Mouse (Mus musculus) adrenal gland (tissue): ENCODE measurements around the gene Gck.
"Not testable (repeated sequence)": the region's sequence is repeated elsewhere in the genome, so short reads cannot be mapped to it uniquely, and the experiment has no call there.

Experiments
- intact Hi-C: fragments of 180-260 bp; cut with DNase I; formaldehyde crosslinking; loops from one replicate; pipeline ENCODE4 v1.15.1; 2025

Gene Gck

DNA sequence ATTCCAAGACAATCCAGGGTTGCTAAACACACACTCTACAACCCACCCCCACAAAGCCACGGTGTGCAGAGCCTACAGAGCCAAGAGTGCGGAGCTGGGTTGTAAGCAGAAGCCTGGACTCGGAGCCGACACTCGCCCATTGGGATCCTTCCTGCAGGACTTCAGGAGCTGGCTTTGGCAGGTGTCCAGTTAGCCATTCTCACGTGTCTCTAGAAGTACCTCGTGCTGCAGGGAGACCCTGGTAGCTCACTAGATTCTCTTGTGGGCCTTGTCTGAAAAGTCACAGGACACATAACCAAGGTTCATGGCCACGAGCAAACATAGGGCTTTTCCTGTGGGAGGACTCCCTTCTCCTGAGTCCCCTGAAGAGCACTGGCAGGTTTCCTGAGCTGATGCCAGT is 36.6 kb downstream of the Gck start:
- intact Hi-C loops = no loop called here

DNA sequence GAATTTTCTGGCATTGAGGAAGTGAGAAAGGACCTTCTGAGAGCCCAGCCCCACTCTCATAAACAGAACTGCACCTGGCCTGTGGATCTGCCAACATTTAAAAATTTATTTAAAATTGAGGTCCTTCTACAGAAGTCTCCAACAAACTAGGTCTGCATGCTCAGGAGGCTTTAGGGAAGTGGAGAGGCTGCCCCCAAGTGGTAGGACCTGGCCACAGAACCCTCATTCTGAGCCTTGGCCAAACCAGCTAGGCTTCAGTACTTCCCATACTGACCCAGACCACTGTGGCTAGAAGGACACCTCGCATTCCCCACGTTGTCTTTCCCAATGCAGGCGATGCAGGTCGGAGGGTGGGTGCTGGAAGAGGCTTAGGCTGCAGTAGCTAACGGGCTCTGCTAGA is 37.2 kb downstream of the Gck start:
- intact Hi-C loops = no loop called here

DNA sequence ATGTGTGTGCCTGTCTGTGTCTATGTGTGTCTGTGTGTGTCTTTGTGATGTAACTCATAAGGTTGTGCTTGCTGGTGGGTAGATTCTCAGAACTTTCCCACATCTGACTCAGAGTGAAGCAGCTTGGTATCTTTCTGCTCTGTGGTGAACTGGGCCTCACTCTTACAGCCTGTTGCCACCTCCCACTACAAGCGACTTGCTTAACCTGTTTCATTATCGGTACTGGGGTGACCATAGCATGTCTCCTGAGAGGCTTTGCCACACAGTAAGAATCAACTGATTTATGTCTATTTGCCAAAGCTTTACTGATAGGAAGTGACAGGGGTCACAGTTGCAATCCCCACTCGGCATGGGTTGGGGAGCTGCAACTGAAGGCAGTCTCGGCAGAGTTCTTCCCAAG is 41.2 kb downstream of the Gck start:
- intact Hi-C loops = no loop called here

DNA sequence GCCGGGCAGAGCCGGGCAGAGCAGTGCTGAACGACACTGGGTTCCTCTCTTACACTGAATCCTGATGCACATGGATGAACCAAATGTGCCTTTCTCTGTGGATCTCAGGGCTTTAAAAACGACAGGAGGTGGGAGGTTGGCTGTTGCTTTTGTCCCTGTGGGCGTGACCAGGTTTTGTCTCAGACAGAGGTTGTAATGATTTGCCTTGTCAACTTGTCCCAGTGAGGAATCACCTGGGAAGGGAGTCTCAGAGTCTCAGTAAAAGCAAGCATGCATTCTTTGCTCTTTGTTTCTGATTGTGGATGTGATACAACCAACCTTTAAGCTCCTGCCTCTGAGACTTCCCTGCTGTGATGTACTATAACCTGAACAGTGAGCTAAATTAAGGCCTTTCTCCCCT is 42.8 kb downstream of the Gck start:
- intact Hi-C loops = no loop called here

DNA sequence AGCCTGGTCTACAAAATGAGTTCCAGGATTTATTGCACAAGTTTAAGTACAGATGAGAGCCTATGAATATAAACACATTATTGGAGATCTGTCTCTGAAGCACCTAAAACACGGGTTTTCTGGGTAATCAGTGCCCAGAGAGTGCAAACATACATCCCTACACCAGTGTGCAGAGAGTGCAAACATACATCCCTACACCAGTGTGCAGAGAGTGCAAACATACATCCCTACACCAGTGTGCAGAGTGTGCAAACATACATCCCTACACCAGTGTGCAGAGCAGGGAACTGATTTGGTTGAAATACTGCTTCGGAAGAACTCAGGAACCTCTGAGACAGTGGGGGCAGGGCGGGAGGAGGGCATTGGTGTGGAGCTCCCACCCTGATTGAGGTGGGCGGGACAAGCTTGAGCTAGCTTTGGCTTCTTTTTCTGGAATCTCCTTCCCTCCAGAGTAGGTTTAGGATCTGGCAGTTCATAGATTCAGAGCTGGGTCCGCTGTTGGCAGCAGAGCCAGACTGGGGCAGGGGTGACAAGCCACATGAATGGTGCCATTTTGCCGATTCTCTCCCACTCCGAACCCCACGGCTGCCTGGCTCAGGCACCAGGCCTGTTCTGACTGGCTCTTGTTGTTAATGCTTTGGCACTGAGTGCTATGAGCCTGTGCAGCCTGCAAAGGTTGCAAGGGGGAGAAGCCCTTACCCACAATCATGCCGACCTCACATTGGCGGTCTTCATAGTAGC is 43.9 kb downstream of the Gck start:
- intact Hi-C loops = no loop called here

DNA sequence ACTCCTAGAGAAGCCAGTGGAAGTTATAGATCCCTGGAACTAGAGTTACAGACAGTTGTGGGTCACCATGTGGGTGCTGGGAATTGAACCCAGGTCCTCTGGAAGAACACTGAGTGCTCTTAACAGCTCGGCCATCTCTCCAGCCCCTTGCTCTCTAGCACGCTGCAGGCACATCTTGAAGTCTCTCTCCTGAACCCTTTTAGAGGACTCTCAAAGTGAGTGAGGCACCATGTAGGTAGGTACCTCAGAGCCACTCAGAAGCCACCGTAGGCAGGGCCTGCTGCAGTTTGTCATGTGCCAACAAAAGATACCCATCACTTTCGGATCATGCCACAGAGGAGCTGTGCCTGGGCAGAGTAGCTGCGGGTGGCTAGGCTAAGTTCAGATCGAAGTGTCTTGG is 45.0 kb downstream of the Gck start:
- intact Hi-C loops = no loop called here

DNA sequence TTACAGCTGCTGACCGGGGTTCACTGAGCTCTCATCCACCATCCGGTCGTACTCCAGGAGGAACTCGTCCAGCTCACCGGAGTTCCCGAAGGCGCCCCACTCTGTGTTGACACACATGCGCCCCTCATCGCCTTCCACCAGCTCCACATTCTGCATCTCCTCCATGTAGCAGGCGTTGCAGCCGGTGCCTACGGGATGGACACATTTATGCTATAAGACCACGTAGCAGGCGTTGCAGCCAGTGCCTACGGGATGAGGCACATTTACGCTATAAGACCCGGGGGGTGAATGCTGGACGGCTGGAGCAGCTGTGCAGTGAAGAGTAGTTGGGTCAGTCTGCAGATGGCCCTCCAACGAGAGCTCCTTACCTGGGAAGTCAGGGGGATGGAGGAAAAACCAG is 45.5 kb downstream of the Gck start:
- intact Hi-C loops = no loop called here

DNA sequence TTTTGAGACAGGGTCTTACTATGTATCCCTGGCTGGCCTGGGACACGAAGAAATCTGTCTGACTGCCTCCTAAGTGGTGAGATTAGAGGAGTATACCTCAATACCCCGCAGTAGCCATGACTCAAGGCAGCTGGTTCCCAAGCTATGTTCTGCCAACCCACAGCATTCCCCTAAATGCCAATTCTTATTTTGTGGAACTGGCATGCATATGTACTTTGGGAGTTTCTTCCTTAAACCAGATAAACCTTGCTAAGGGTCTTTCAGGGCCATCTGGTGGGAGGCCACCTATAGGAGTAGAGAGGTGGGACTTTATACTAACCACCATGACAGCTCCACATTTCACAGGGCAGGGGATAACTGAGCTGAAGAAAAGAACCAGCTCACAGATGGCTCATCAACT is 46.0 kb downstream of the Gck start:
- intact Hi-C loops = no loop called here

DNA sequence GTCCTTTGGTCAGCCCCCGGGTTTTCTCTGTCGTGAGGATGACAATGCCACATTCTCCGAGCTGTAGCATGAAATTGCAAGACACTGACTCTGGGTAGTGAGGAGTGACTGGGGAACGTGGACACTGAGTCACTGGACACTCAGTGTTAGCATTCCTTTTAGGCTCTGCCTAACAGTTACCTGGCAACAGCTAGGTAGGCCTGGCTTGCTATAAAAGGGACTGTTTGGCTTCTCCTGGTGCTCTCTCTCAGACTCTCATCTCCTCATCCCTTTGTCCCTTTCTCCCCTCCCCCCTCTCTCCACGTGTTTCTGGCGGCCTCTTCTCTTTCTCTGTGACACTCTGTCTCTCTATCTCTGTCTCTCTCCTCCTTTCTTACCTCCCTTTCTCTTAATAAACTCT is 47.5 kb downstream of the Gck start:
- intact Hi-C loops = no loop called here

DNA sequence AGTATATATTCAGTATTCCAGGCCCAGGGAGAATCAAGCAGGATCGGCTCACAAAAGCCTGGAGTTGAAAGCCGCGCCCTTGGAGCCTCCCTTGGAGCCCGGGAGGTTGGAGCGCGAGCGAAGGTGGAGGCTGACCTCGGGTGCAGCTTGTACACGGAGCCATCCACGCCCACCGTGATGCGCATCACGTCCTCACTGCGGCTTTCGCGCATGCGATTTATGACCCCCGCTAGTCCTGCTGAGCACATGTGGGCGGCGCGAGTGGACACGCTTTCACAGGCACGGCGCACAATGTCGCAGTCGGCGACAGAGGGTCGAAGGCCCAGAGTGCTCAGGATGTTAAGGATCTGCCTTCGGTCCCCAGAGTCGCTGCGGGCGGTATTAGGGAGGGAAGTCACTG is 47.9 kb downstream of the Gck start:
- intact Hi-C loops = no loop called here

DNA sequence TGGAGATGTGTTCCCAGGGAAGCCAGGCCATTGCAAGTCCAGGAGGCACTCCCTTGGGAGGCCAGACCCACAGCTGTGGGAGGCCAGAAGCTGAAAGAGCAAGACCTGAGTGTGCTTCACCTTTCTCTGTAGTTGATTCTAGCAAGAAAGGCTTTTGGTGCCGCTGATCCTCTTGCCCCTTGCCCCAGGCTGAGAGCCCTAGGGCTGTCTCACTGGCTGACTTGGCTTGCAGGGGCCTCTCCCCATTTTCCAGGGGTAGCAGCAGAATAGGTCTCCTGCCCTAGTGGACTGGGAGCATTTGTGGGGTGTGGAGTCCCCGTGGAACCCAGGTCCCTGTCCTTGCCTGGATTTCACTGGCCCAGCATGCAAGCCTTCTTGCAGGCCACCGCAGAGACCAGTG is 48.6 kb downstream of the Gck start:
- intact Hi-C loops = no loop called here

DNA sequence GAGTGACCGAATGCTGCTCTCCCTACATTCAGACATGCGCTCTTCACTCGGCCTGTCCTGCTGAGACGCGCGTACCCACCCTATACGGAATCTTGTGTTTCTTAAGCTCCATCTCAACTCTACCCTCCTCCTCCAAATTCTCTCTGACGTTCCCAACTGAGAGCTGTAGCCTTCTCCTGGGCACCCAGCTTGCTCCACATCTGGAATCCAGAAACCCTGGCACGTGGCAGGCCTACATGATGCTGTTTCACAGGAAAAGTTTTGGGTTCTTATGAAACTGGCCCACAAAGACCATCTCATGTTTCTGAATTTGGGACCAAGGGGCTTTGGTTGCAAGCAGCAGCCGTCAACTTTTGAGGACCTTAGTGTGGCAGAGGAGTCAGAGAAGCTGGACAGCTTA is 50.6 kb downstream of the Gck start:
- intact Hi-C loops = no loop called here

DNA sequence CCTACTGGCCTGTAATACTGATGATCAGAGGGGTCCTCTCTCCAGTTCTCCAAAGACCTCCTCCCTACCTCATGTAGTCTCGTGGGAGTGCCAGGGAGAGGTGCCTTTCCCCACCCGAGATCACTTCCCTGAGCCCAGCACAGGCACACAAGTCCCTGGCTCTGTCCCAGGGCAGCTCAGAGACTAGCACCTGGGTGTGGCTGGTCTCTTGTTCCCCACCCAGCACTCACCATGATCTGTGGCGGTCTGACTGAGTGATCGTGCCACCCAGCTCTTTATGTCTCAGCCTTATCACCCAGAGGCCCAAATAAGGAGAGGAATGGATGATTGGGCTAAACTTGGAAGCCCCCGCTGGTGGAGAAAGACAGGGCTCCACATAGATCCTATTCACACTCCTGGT is 51.4 kb downstream of the Gck start, which contains the start of gene Myl7:
Gene Myl7, minus strand, starts transcription at position 252 of the 400 bp plus-strand sequence.
- intact Hi-C loops = no loop called here

DNA sequence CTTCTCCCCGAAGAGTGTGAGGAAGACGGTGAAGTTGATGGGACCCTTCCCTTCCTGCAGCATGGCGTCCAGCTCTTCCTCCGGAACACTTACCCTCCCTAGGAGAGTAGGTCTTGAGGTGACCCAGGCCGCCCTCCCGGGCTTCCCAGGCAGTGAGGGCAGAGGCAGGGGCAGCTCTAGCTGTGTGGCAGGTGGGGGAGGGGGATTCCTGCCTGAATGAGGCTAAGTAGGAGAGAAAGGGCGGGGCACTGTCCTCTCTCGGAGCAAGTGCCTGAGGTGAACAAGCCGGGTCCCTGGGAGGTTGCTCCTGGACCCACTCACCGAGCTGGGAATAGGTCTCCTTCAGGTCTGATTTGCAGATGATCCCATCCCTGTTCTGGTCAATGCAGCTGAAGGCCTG is 52.0 kb downstream of the Gck start:
- intact Hi-C loops = no loop called here

DNA sequence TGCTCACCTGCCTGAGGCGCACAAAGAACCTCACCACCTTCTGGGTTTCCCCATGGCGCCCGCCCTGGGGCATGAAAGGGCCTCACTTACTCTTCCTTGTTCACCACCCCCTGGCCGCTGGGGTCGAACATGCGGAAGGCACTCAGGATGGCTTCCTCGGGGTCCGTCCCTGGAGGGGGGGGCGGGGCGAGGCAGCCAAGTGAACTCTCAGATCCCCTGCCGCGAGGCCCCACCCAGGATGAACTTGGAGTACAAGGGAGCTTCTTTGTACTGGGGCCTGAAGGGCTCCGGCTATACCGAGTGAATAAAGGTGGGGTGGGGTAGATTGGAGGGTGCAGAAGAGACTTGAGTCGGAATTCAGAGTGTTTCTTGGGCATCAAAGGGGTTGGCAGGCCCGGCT is 52.7 kb downstream of the Gck start:
- intact Hi-C loops = no loop called here

DNA sequence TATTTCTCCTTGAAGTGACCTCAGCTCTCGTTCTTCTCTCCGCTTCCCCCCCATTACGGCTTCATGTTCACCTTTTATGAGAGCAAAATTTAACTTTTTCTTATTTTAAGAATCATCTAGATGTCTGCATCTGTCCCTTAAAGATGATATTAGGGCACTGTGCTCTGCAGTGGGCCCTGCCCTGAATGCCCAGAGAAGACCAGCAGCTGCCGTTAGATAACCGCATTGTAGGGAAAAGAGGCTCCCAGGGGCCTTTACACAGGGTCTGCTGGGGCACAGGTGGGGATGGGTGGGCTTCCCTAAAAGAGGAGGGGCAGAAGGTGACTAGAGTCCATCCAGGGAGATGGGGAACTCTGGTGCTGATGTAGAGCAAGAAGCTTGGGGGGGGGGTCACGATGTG is 56.1 kb downstream of the Gck start:
- intact Hi-C loops = no loop called here

DNA sequence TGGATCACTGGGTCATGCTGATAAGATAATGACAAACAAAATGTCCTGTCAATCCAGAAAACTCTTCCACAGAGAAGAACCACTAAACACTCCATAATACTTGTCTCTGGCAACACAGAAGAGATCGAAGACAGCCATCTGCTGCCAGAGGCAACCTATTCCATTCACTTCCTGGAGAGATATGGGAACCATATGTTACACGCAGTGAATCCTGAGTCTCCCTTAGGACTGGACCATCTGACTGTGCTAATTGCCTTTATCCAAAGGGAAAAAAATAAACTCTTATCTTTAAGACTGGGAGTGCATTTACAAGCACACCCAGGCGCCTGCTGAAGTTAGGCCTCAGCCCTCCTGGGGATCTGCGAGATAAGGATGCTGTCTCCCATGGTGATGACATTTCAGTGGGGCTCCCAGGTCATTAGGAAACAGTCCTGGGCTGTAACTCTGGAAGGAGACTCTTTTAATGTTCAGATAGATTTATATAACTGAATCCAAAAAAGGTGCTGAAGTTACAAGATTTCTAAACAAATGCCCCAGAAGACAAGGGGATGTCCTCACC is 57.0 kb downstream of the Gck start:
- intact Hi-C loops = no loop called here

DNA sequence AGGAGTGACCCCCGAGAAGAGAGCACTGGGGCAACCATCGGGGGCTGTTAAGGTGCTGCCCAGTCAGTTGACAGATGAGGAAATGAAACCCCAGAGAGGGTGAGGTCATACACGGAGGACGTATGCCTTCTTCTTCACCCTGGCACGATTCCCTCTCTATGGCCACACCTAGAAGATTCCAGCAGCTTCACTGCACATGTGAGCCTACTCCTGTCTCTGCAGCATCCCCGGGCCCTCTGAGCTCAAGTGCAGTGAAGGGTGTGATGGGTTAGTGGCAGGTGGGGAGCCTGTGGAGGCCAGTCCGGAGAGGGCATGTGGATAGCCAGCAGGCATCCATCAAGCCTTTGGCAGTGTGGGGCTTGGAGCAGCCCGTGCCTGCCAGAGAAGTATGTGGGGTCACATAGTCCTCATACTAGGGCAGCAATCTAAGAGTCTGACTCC is 57.7 kb downstream of the Gck start:
- intact Hi-C loops = no loop called here

DNA sequence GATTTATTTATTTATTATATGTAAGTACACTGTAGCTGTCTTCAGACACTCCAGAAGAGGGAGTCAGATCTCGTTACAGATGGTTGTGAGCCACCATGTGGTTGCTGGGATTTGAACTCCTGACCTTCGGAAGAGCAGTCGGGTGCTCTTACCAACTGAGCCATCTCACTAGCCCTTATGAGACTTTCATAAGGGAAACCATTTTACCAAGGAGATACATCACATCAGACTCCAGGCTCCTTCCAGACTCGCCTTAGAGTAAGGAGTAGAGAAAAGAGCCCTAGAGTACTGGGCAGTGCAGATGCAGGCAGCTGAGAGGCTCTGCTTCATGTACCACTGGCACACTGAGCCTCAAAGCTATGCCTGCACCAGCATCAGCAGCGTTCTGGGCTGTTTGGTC is 61.3 kb downstream of the Gck start:
- intact Hi-C loops = not testable (repeated sequence)

DNA sequence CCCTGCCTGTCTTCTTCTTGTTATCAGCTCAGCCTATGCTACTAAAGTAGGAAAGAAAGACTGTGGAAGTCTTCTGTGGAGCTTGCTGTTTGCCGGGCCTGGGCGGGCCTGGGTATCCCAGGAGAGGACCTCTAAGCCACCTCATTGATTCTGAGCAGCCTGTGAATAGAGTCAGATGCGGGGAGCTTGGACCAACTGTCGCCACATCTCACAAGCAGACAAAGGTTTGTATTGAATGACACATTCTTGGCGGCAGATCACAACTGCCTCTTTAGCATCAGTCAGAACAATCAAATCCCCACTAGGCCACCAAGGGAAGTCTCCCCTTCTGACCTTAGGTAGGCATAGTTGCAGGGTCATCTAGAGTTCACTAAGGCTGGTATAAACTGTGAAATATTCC is 62.6 kb downstream of the Gck start:
- intact Hi-C loops = no loop called here

DNA sequence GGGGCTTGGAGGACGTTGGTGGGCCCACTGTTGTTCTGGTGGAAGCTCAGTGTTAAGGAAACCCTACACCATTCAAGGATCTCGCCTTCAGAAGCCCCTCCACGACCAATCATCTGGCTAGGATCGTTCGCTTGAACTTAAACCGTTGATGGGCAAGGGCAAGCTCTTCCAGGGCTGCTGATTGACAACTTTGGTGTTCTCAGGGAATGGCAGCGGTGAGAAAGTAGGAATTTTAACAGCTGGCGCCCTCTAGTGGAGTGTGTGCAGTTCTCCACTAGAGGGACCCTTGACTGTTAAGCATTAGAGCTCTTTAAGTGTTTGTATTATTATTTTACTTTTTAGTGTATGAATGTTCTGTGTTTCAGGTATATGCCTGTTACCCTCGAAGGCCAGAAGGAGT is 63.7 kb downstream of the Gck start:
- intact Hi-C loops = no loop called here

DNA sequence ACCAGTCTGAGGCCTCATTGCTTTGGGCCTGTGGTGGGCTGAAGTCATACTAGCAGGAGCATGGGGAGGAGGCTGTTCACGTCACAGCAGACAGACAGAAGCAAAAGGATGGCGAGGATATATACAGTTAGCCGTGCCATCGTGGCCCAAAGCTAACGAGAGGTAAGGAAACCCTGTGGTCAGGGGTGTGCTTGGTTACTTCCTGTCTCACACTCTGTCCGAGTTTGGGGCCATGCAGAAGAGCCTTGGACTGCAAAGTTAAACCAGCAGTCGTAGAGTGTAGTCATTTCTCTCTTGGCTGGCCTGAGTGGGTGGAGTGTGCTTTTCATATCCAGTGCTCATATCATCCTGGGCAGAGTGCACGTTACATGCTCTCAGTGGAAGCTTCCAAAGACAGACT is 67.4 kb downstream of the Gck start:
- intact Hi-C loops = loop anchor here (5.0 kb wide), 2 partner anchors 45 to 95 kb away; partner anchors contain the start of genes Dbnl and Polm

DNA sequence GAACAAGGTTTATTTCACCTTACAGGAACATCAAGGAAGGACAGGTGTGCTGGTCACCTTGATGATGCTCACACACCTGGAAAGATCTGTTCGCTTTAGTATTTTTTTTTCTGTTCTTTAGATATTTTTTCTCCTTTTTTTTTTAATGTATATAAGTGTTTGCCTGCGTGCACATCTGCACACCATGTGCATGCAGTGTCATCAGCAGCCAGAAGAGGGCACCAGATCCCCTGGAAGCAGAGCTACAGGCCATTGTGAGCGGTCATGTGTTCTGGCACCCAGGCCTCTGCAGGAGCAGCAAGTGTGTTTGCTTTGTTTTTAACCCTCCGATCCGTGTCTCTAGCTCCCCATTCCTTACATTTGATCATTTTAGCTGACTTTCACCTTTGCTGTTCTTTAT is 70.0 kb downstream of the Gck start:
- intact Hi-C loops = loop anchor here (5.0 kb wide), 2 partner anchors 43 to 93 kb away; partner anchors contain the start of genes Dbnl and Polm
